Mouse (Mus musculus) MEL (cell line): ENCODE data around the gene Rgcc.

Source experiments
- MEF2A ChIP-seq: IDR thresholded peaks from 2 replicates; pipeline ENCODE4 v1.6.1; 2014; ENCODE audit warnings: low read depth, mild to moderate bottlenecking, inconsistent platforms, low read length, improper control_type of control experiment; ENCODE audit not compliant: poor library complexity, insufficient replicate concordance, severe bottlenecking; ENCODE audit errors: extremely low read depth
- MYC ChIP-seq: IDR thresholded peaks from 2 replicates; pipeline ENCODE4 v1.6.1; 2011; ENCODE audit warnings: low read depth, mild to moderate bottlenecking, low read length, improper control_type of control experiment, moderate library complexity
- NELFE ChIP-seq: IDR thresholded peaks from 2 replicates; pipeline ENCODE4 v1.6.1; 2011; ENCODE audit warnings: low read depth, low read length, improper control_type of control experiment
- POLR2A ChIP-seq, 2 experiments: IDR thresholded peaks; 2 replicates each; pipeline ENCODE4 v1.6.1; 2011 to 2012; ENCODE audit warnings: low read length in 2 of 2, mild to moderate bottlenecking in 2 of 2, control low read depth in 1 of 2, improper control_type of control experiment in 1 of 2, low read depth in 1 of 2, moderate library complexity in 1 of 2; ENCODE audit not compliant: control insufficient read depth in 1 of 2, insufficient read depth in 1 of 2, poor library complexity in 1 of 2
- POLR2AphosphoS5 ChIP-seq: IDR thresholded peaks from 2 replicates; pipeline ENCODE4 v1.6.1; 2012; ENCODE audit warnings: low read depth, borderline replicate concordance, mild to moderate bottlenecking, inconsistent platforms, low read length, moderate library complexity, mixed read lengths
- TCF12 ChIP-seq: IDR thresholded peaks from 2 replicates; pipeline ENCODE4 v1.6.1; 2014; ENCODE audit warnings: low read depth, mild to moderate bottlenecking, inconsistent platforms, low read length, improper control_type of control experiment, moderate library complexity
- ZNF384 ChIP-seq: IDR thresholded peaks from 2 replicates; pipeline ENCODE4 v1.6.1; 2012; ENCODE audit warnings: low read depth, mild to moderate bottlenecking, inconsistent platforms, low read length, improper control_type of control experiment

DNA sequence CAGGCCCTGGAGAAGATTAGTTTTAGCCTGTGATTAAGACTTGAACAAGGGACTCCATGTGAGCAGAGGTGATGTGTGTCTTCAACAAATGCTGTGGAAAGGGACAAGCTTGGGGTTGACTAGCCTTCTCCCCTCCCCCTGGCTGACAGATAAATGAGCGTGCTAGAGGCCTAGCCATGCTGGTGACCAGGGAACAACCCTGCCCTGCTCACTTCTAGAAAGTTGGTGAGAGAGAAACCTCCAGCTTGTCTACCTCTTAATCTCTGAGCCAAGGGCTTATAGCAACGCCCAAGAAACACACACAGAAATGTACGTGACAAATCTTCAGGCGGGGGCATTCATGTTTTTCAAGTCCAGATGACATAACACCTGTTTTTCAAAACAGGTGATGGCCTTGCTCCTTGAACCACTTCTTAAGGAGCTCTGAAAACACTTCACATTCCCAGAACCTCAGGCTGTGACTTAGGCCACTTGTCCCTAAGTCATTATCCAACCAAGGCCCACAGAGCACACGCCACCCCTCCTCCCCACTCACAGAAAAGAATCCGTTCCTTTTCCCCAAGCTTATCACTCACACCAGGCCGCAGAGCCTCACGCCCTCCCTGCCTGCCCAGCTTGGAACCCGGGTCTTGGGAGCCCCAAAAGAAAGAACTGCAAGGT, 19.4 kb downstream of the Rgcc start:
- TF ChIP-seq MEF2A (no peak), NELFE (no peak), POLR2A (IDR thresholded peaks at IDR 0.05; ENCODE audit: control insufficient read depth in 1 of 2, insufficient read depth in 1 of 2, low read depth in 1 of 2, low read length in 2 of 2, poor library complexity in 1 of 2) (no peak), MYC (no peak), TCF12 (no peak), POLR2AphosphoS5 (no peak), ZNF384 (no peak)
